16 mouse cellular contexts compared by ENCODE assay signal in genomic region chr1:37543057-37543456, GRCm38 (mm10).
DNase-seq lines count a peak whose midpoint lies in the region.
"Had no signal": no experiment of that assay in that cellular context is flagged by ENCODE, and none has a peak within 500 bp of the region (broad histone marks: within the 10 kb centered on the region; RNA-seq: fewer than 3 reads in every experiment).

No protein-coding gene starts in this region.

- DNase-seq in ES-CJ7 (ENCODE audit: low read depth, low spot score) (peak; percentile 19), ZHBTc4 (ENCODE audit: low read depth, low spot score) (peak; percentile 11)
- no peak for DNase-seq in frontal cortex, postnatal 36 days (ENCODE audit: low spot score in 2 of 2)
- no peak for DNase-seq in ovary, postnatal 14 days (ENCODE audit: low spot score)
- DNase-seq: adrenal gland, adult 2 months; adrenal gland, adult 8-10 months; adrenal gland, postnatal 10 days; adrenal gland, postnatal 14 days; adrenal gland, postnatal 25 days; adrenal gland, postnatal 36 days; B cell, adult 2 months; cerebellum, adult 11 months; cerebellum, adult 11-12 months; cerebellum, adult 18-20 months; cerebellum, adult 2 months; cerebellum, adult 8-10 months had no signal

Comparison
In these comparisons a context has a peak if more than half of its experiments do, and no peak if none do; other contexts are left out.
1. DNase-seq: peak in ES-CJ7 (single experiment) and ZHBTc4 (single experiment); none in frontal cortex, postnatal 36 days (0 of 2) and ovary, postnatal 14 days (single experiment).